In genomic region chr5:111044193-111044592, GRCm38 (mm10) we compare ENCODE assay signal across 18 mouse cellular contexts.
A peak's percentile ranks its signal among the peaks of the same experiment; 100 is the strongest.
DNase-seq lines count a peak whose midpoint lies in the region; ATAC-seq and TF ChIP-seq lines count a peak whose summit lies in the region.
"Had no signal": no experiment of that assay in that cellular context is flagged by ENCODE, and none has a peak within 500 bp of the region (broad histone marks: within the 10 kb centered on the region; RNA-seq: fewer than 3 reads in every experiment).

No protein-coding gene starts in this region.

- no peaks in the 10 kb centered on the region for H3K9me3 ChIP-seq in lung, postnatal 0 days (ENCODE audit: low read length)
- no peaks in the 10 kb centered on the region for H3K9me3 ChIP-seq in hindbrain, embryonic 12.5 days (replicated peaks)
- H3K9me3 ChIP-seq in neural tube, embryonic 14.5 days (ENCODE audit: control insufficient read depth, low read length), result no peaks in the 10 kb centered on the region
- H3K9me3 ChIP-seq: heart, embryonic 12.5 days; liver, embryonic 15.5 days had no signal

- H3K4me1 ChIP-seq in cerebellum, adult 2 months (ENCODE audit: control insufficient read depth, insufficient read depth, low read length), result peaks cover 31% of the 10 kb centered on the region
- peaks cover 24% of the 10 kb centered on the region; the same call in 1 of the 2 replicates for H3K4me1 ChIP-seq in lung, postnatal 0 days (ENCODE audit: insufficient read depth, low read depth, low read length)
- H3K4me1 ChIP-seq in hindbrain, embryonic 12.5 days, result peaks cover 64% of the 10 kb centered on the region
- H3K4me1 ChIP-seq in neural tube, embryonic 14.5 days (ENCODE audit: control insufficient read depth, insufficient read depth, low read length), result peaks cover 51% of the 10 kb centered on the region
- H3K4me1 ChIP-seq: liver, embryonic 15.5 days had no signal

- peak; percentile 54 to 59 for DNase-seq in cerebellum, postnatal 10 days
- no peak for DNase-seq in cerebellum, adult 2 months
- DNase-seq in lung, postnatal 0 days (ENCODE audit: low spot score), result no peak
- no peak for DNase-seq in lung, postnatal 36 days
- no peak for DNase-seq in heart, postnatal 36 days
- DNase-seq in layer of hippocampus, adult 2 months (ENCODE audit: low spot score in 2 of 2), result no peak
- DNase-seq: adrenal gland, postnatal 10 days; cerebellum, postnatal 36 days; gastrocnemius, postnatal 14 days; left cerebral cortex, postnatal 4 days; right cerebral cortex, postnatal 25 days; thymus, adult 18-20 months had no signal

- no peak for TF ChIP-seq CTCF in cerebellum, adult 2 months (IDR thresholded peaks at IDR 0.05; ENCODE audit: borderline replicate concordance, insufficient read depth, low read depth, low read length)
- TF ChIP-seq CTCF in lung, postnatal 0 days (IDR thresholded peaks at IDR 0.05), result no peak
- no peak for TF ChIP-seq CTCF in layer of hippocampus, adult 2 months (conservative IDR thresholded peaks at IDR 0.05)

- TF ChIP-seq EP300 in lung, postnatal 0 days (IDR thresholded peaks at IDR 0.05), result no peak

- no peaks in the 10 kb centered on the region for H3K27me3 ChIP-seq in cerebellum, adult 2 months (ENCODE audit: control insufficient read depth, insufficient read depth, low read length)
- no peaks in the 10 kb centered on the region for H3K27me3 ChIP-seq in lung, postnatal 0 days (replicated peaks; ENCODE audit: insufficient read depth, low read length)
- no peaks in the 10 kb centered on the region for H3K27me3 ChIP-seq in hindbrain, embryonic 12.5 days
- no peaks in the 10 kb centered on the region for H3K27me3 ChIP-seq in neural tube, embryonic 14.5 days (ENCODE audit: control insufficient read depth, insufficient read depth, low read length)
- H3K27me3 ChIP-seq: CH12.LX; liver, embryonic 15.5 days had no signal

- no peak for ATAC-seq in lung, postnatal 0 days
- ATAC-seq in hindbrain, embryonic 12.5 days (ENCODE audit: low FRiP score), result no peak
- ATAC-seq in neural tube, embryonic 14.5 days (ENCODE audit: low read depth), result no peak

- 41% methylated on average over 7 of the region's 7 CpGs for WGBS in cerebellum, adult 2 months
- WGBS in lung, postnatal 0 days, result 63% methylated on average over 7 of the region's 7 CpGs
- WGBS in hindbrain, embryonic 12.5 days, result 13% methylated on average over 7 of the region's 7 CpGs
- WGBS in neural tube, embryonic 14.5 days, result 6% methylated on average over 7 of the region's 7 CpGs

- 0 out of 2 replicates have a peak overlapping the region, but pooled peaks have one; percentile 1 for H3K9ac ChIP-seq in lung, postnatal 0 days (replicated peaks; ENCODE audit: low read depth)
- no peak overlapping the region for H3K9ac ChIP-seq in hindbrain, embryonic 12.5 days
- H3K9ac ChIP-seq in neural tube, embryonic 14.5 days (replicated peaks; ENCODE audit: low read depth, low read length), result no peak overlapping the region
- H3K9ac ChIP-seq: heart, embryonic 12.5 days; liver, embryonic 15.5 days had no signal

- H3K4me2 ChIP-seq in lung, postnatal 0 days (replicated peaks; ENCODE audit: low read depth, low read length), result no peak overlapping the region
- no peak overlapping the region for H3K4me2 ChIP-seq in hindbrain, embryonic 12.5 days (replicated peaks)
- no peak overlapping the region for H3K4me2 ChIP-seq in neural tube, embryonic 14.5 days (ENCODE audit: low read depth, low read length)
- H3K4me2 ChIP-seq: heart, embryonic 12.5 days; liver, embryonic 15.5 days had no signal

- no peaks in the 10 kb centered on the region for H3K36me3 ChIP-seq in lung, postnatal 0 days (ENCODE audit: insufficient read depth, low read length)
- no peaks in the 10 kb centered on the region for H3K36me3 ChIP-seq in hindbrain, embryonic 12.5 days
- H3K36me3 ChIP-seq in neural tube, embryonic 14.5 days (ENCODE audit: control insufficient read depth, insufficient read depth, low read length), result no peaks in the 10 kb centered on the region
- H3K36me3 ChIP-seq: heart, embryonic 12.5 days; liver, embryonic 15.5 days had no signal

- no peak overlapping the region for H3K4me3 ChIP-seq in cerebellum, adult 2 months (replicated peaks; ENCODE audit: insufficient read depth, low read depth, low read length)
- H3K4me3 ChIP-seq in lung, postnatal 0 days (ENCODE audit: low read depth, low read length), result no peak overlapping the region
- H3K4me3 ChIP-seq in hindbrain, embryonic 12.5 days, result no peak overlapping the region
- H3K4me3 ChIP-seq in neural tube, embryonic 14.5 days (ENCODE audit: low read depth, low read length), result no peak overlapping the region
- no peak overlapping the region for H3K4me3 ChIP-seq in layer of hippocampus, adult 2 months
- H3K4me3 ChIP-seq: heart, embryonic 12.5 days; liver, embryonic 15.5 days had no signal

- intact Hi-C loops in heart, postnatal 36 days (cut with DNase I), result no loop called here

- TF ChIP-seq POLR2A in cerebellum, adult 2 months (IDR thresholded peaks at IDR 0.05; ENCODE audit: borderline replicate concordance, insufficient read depth, low read length), result no peak

- no peak overlapping the region for H3K27ac ChIP-seq in cerebellum, adult 2 months (ENCODE audit: insufficient read depth, low read length)
- no peak overlapping the region for H3K27ac ChIP-seq in lung, postnatal 0 days (ENCODE audit: low read length)
- peak overlapping the region; percentile 18; the same call in 1 of the 2 replicates for H3K27ac ChIP-seq in hindbrain, embryonic 12.5 days
- H3K27ac ChIP-seq in neural tube, embryonic 14.5 days (ENCODE audit: low read depth, low read length), result peak overlapping the region; percentile 60
- no peak overlapping the region for H3K27ac ChIP-seq in layer of hippocampus, adult 2 months
- H3K27ac ChIP-seq: kidney, postnatal 0 days; liver, embryonic 15.5 days had no signal

Comparison
In these comparisons a context has a peak if more than half of its experiments do, and no peak if none do; other contexts are left out.
1. DNase-seq: peak in cerebellum, postnatal 10 days (2 of 2); none in cerebellum, adult 2 months (0 of 2), lung, postnatal 0 days (single experiment), lung, postnatal 36 days (single experiment), heart, postnatal 36 days (0 of 2) and layer of hippocampus, adult 2 months (0 of 2).
2. H3K27ac ChIP-seq: peak in hindbrain, embryonic 12.5 days (single experiment) and neural tube, embryonic 14.5 days (single experiment); none in cerebellum, adult 2 months (single experiment), lung, postnatal 0 days (single experiment) and layer of hippocampus, adult 2 months (single experiment).